ENCODE assay signal across 11 mouse cellular contexts in the genomic region with DNA sequence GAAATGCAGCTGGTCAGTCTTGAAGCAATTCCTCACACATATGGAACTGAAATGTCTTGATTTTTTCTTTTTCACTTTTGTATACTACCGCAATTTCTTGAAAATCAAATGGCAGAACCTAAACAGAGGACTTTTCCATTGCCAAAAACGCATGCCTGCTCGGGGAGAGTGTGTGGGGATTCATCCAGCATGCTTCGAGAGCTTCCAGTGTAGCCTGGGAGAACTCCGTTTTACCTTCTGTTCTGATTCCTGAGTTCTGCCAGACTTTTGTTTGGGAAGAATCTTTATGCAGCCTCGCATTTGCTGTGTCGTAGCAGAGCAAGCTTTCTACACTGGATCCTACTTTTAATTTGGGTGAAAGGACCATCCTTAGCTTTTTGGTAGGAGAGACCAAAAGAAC.
DNase-seq lines count a peak whose midpoint lies in the region; ATAC-seq and TF ChIP-seq lines count a peak whose summit lies in the region.
"Had no signal": no experiment of that assay in that cellular context is flagged by ENCODE, and none has a peak within 500 bp of the region (broad histone marks: within the 10 kb centered on the region; RNA-seq: fewer than 3 reads in every experiment).

No protein-coding gene starts in this region.

- H3K4me3 ChIP-seq in forebrain, postnatal 0 days (ENCODE audit: low read depth, low read length): no peak overlapping the region
- no peak overlapping the region for H3K4me3 ChIP-seq in forebrain, embryonic 13.5 days
- H3K4me3 ChIP-seq in limb, embryonic 14.5 days (replicated peaks; ENCODE audit: low read length): no peak overlapping the region

- H3K36me3 ChIP-seq in forebrain, postnatal 0 days (ENCODE audit: insufficient read depth): no peaks in the 10 kb centered on the region
- H3K36me3 ChIP-seq in forebrain, embryonic 13.5 days (ENCODE audit: poor library complexity, severe bottlenecking): no peaks in the 10 kb centered on the region
- H3K36me3 ChIP-seq in limb, embryonic 14.5 days (ENCODE audit: control insufficient read depth, insufficient read depth, low read length): no peaks in the 10 kb centered on the region

- H3K4me2 ChIP-seq in forebrain, postnatal 0 days (ENCODE audit: low read depth): no peak overlapping the region
- no peak overlapping the region for H3K4me2 ChIP-seq in forebrain, embryonic 13.5 days
- H3K4me2 ChIP-seq in limb, embryonic 14.5 days (replicated peaks; ENCODE audit: low read depth, low read length, severe bottlenecking): peak overlapping the region; percentile 35

- H3K4me1 ChIP-seq in forebrain, postnatal 0 days (ENCODE audit: insufficient read depth): peaks cover 10% of the 10 kb centered on the region; the same call in 1 of the 2 replicates
- no peaks in the 10 kb centered on the region for H3K4me1 ChIP-seq in forebrain, embryonic 13.5 days
- H3K4me1 ChIP-seq in limb, embryonic 14.5 days (ENCODE audit: control insufficient read depth, insufficient read depth, low read length): peaks cover under 1% of the 10 kb centered on the region; the same call in 1 of the 2 replicates

- no peaks in the 10 kb centered on the region for H3K9me3 ChIP-seq in forebrain, postnatal 0 days (ENCODE audit: low read length)
- H3K9me3 ChIP-seq in forebrain, embryonic 13.5 days (replicated peaks): no peaks in the 10 kb centered on the region
- H3K9me3 ChIP-seq in limb, embryonic 14.5 days (ENCODE audit: control insufficient read depth, low read length): no peaks in the 10 kb centered on the region

- H3K27me3 ChIP-seq in forebrain, postnatal 0 days (ENCODE audit: insufficient read depth, low read length): no peaks in the 10 kb centered on the region
- H3K27me3 ChIP-seq in forebrain, embryonic 13.5 days: no peaks in the 10 kb centered on the region
- H3K27me3 ChIP-seq in limb, embryonic 14.5 days (ENCODE audit: control insufficient read depth, insufficient read depth, low read length): no peaks in the 10 kb centered on the region

- peak; percentile 83 for ATAC-seq in forebrain, postnatal 0 days
- ATAC-seq in forebrain, embryonic 13.5 days: no peak
- ATAC-seq in limb, embryonic 14.5 days (ENCODE audit: low FRiP score, low read depth): no peak

- no peak for TF ChIP-seq POLR2A in brain, embryonic 14.5 days (IDR thresholded peaks at IDR 0.05; ENCODE audit: borderline replicate concordance, extremely low read depth, insufficient read depth, insufficient read length, poor library complexity, severe bottlenecking)
- no peak for TF ChIP-seq POLR2A in limb, embryonic 14.5 days (IDR thresholded peaks at IDR 0.05; ENCODE audit: borderline replicate concordance, extremely low read depth, insufficient read depth, insufficient read length)

- intact Hi-C loops in left cerebral cortex, postnatal 36 days (cut with DNase I): no loop called here

- H3K27ac ChIP-seq in forebrain, postnatal 0 days (ENCODE audit: low read depth, low read length): no peak overlapping the region
- no peak overlapping the region for H3K27ac ChIP-seq in forebrain, embryonic 13.5 days
- no peak overlapping the region for H3K27ac ChIP-seq in limb, embryonic 14.5 days (replicated peaks; ENCODE audit: low read depth, low read length)

- WGBS in forebrain, postnatal 0 days: 40% methylated on average over 7 of the region's 7 CpGs
- 70% methylated on average over 7 of the region's 7 CpGs for WGBS in forebrain, embryonic 13.5 days
- WGBS in limb, embryonic 14.5 days: 54% methylated on average over 7 of the region's 7 CpGs

- no peak for TF ChIP-seq CTCF in forebrain, postnatal 0 days (IDR thresholded peaks at IDR 0.05; ENCODE audit: low read depth)
- TF ChIP-seq CTCF in brain, embryonic 14.5 days (IDR thresholded peaks at IDR 0.05; ENCODE audit: borderline replicate concordance, extremely low read depth, insufficient read depth, insufficient read length): no peak

- H3K9ac ChIP-seq in forebrain, postnatal 0 days: no peak overlapping the region
- no peak overlapping the region for H3K9ac ChIP-seq in forebrain, embryonic 13.5 days
- H3K9ac ChIP-seq in limb, embryonic 14.5 days (ENCODE audit: low read depth, low read length, severe bottlenecking): no peak overlapping the region

- peak; percentile 64 for DNase-seq in forebrain, postnatal 0 days
- peak; percentile 18 to 38 for DNase-seq in left cerebral cortex, adult 18-20 months (ENCODE audit: low spot score in 2 of 2)
- no peak for DNase-seq in left cerebral cortex, postnatal 36 days (ENCODE audit: low spot score in 2 of 2)
- peak; percentile 17 for DNase-seq in brain, embryonic 14.5 days (ENCODE audit: low read depth)
- DNase-seq in limb, embryonic 14.5 days (ENCODE audit: low spot score): no peak
- no peak for DNase-seq in spleen, adult 18-20 months
- DNase-seq in embryo, embryonic 10.5 days (ENCODE audit: low spot score): no peak
- DNase-seq: adrenal gland, adult 2 months; cerebellum, adult 11-12 months; left cerebral cortex, postnatal 4 days had no signal

Comparison
In these comparisons a context has a peak if more than half of its experiments do, and no peak if none do; other contexts are left out.
1. DNase-seq: peak in forebrain, postnatal 0 days (single experiment), left cerebral cortex, adult 18-20 months (2 of 2) and brain, embryonic 14.5 days (single experiment); none in left cerebral cortex, postnatal 36 days (0 of 2), limb, embryonic 14.5 days (single experiment), spleen, adult 18-20 months (0 of 2) and embryo, embryonic 10.5 days (single experiment).